Mouse (Mus musculus) stomach, embryonic 14.5 days (tissue): ENCODE measurements around the gene Naa38. TPM values are rescaled to one million over a fixed set of nuclear protein-coding genes. Genes with fewer than 3 reads are reported as not detected.

Experiments
- polyA plus RNA-seq: library from polyadenylated mRNA; unstranded; fragments of >200 nt; fragmentation: Nextera tagmentation; extraction: Ambion mirVana; gene quantifications from 2 replicates; pipeline ENCODE4 v1.2.1, GENCODE M21; 2014

The Naa38 gene
- polyA plus RNA-seq, 1 experiment from 2014 or later = 177 TPM

Other genes starting within 250 kb of the Naa38 start
- gene Alox12b, start 238.5 kb upstream of the Naa38 start, polyA plus RNA-seq = not detected in 2 replicates
- 0.15 TPM in 1 of 2 replicates, not detected in the other for gene Alox8, start 197.6 kb upstream of the Naa38 start, polyA plus RNA-seq
- 0.06 TPM in 1 of 2 replicates, not detected in the other for gene Gucy2e, start 158.5 kb upstream of the Naa38 start, polyA plus RNA-seq
- 13.9 and 16.4 TPM in 2 replicates for gene Cntrob, start 71.7 kb upstream of the Naa38 start, polyA plus RNA-seq
- 141 and 147 TPM in 2 replicates for gene Trappc1, start 71.5 kb upstream of the Naa38 start, polyA plus RNA-seq
- gene Kcnab3, start 69.2 kb upstream of the Naa38 start, polyA plus RNA-seq = 1.7 TPM in 2 replicates
- 15.3 and 16.3 TPM in 2 replicates for gene Rnf227, start 55.0 kb upstream of the Naa38 start, polyA plus RNA-seq
- gene Chd3, start 26.1 kb upstream of the Naa38 start, polyA plus RNA-seq = 85.3 and 87.4 TPM in 2 replicates
- gene Cyb5d1, start 144 bp downstream of the Naa38 start, polyA plus RNA-seq = 15.0 and 23.5 TPM in 2 replicates
- 30.0 and 30.3 TPM in 2 replicates for gene Tmem88, start 2.7 kb downstream of the Naa38 start, polyA plus RNA-seq
- 30.6 and 34.3 TPM in 2 replicates for gene Kdm6b, start 18.2 kb downstream of the Naa38 start, polyA plus RNA-seq
- gene Dnah2, start 153.6 kb downstream of the Naa38 start, polyA plus RNA-seq = 1.4 and 2.3 TPM in 2 replicates
- 5.5 and 5.7 TPM in 2 replicates for gene Efnb3, start 164.7 kb downstream of the Naa38 start, polyA plus RNA-seq
- gene Wrap53, start 184.8 kb downstream of the Naa38 start, polyA plus RNA-seq = 22.1 and 23.1 TPM in 2 replicates
- gene Trp53, start 184.9 kb downstream of the Naa38 start, polyA plus RNA-seq = 155 and 163 TPM in 2 replicates
- 8.8 and 10.0 TPM in 2 replicates for gene Atp1b2, start 210.5 kb downstream of the Naa38 start, polyA plus RNA-seq
- gene Shbg, start 222.4 kb downstream of the Naa38 start, polyA plus RNA-seq = not detected in 2 replicates
- gene Sat2, start 226.5 kb downstream of the Naa38 start, polyA plus RNA-seq = 17.5 and 18.7 TPM in 2 replicates
- gene Fxr2, start 237.5 kb downstream of the Naa38 start, polyA plus RNA-seq = 20.9 and 26.0 TPM in 2 replicates